Mouse (Mus musculus): ENCODE data around the gene Kcna4. TPM values are rescaled to one million over a fixed set of nuclear protein-coding genes. Genes with fewer than 3 reads are reported as not detected.

Kcna4 gene
- not detected for polyA plus RNA-seq (2017; shearing (Covaris generic))

DNA sequence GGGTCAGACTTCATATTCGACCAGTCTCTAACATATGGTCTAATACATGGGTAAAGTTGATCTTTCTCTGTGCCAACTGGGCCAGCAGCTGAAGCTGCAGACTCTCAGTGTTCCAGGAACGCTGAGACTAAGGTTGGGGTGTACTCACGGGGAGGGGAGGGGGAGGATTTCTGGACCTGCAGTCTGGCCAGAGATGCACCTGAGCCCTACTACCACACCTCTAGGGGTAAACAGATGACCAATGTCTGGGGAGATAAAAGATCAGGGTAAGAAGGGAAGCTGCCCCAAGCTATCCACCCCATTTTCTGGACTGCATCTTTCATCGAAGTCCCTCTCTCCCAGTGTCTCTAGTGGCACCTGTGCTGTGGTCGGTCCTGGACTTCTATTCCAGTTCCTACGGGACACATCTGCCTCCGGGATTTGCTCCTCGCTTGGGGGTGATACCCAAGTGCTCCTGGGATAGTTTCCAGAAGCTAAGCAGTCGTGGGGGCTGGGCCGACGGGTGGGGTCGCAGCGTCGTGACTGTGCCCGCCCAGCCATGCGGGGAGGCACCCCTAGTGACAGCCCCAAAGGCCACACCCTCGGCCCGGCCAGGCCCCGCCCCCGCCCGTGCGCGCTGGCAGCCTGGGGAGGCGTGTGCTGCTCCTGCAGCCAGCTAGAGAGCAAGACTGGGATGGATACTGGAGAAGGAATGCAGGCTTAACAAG, at the start of gene Kcna4:
Kcna4 (plus strand) TSS at position 650 of the 707 bp plus-strand sequence.

Other genes starting within 250 kb of the Kcna4 start
- not detected for gene Fshb, start 231.0 kb upstream of the Kcna4 start, polyA plus RNA-seq (2017; shearing (Covaris generic))